Mouse (Mus musculus): ENCODE measurements around the gene Ccdc71.

GRCm38 (mm10) chr9:108486973-108487530 lies 26.7 kb downstream of the Ccdc71 start:
- no peak for TF ChIP-seq CTCF (conservative IDR thresholded peaks at IDR 0.05; ENCODE audit: insufficient read depth, insufficient read length, low read depth, low read length)
- TF ChIP-seq POLR2A (IDR thresholded peaks at IDR 0.05; ENCODE audit: low read depth, low read length), result no peak

All from kidney, adult 2 months (tissue).